Mouse (Mus musculus) left cerebral cortex, postnatal 10 days (tissue): ENCODE results near the gene Ifna4. TPM values are rescaled to one million over a fixed set of nuclear protein-coding genes. Genes with fewer than 3 reads are reported as not detected.
"Not testable (repeated sequence)": the region's sequence is repeated elsewhere in the genome, so short reads cannot be mapped to it uniquely, and the experiment has no call there.

Experiments used
- DNase-seq, 2 experiments: peaks; one replicate each; pipeline ENCODE4 v3.0.0; 2021 to 2022; ENCODE audit warnings: low spot score in 2 of 2, mixed read lengths in 1 of 2; ENCODE audit errors: extremely low spot score in 1 of 2
- intact Hi-C: fragments of 180-260 bp; cut with DNase I; formaldehyde crosslinking; loops from one replicate; pipeline ENCODE4 v1.15.1; 2025
- total RNA-seq, 2 experiments: library from RNA; stranded (reverse); gene quantifications; 2 replicates each; pipeline ENCODE4 v1.2.3; 2021

The Ifna4 gene
- not detected for total RNA-seq

DNA sequence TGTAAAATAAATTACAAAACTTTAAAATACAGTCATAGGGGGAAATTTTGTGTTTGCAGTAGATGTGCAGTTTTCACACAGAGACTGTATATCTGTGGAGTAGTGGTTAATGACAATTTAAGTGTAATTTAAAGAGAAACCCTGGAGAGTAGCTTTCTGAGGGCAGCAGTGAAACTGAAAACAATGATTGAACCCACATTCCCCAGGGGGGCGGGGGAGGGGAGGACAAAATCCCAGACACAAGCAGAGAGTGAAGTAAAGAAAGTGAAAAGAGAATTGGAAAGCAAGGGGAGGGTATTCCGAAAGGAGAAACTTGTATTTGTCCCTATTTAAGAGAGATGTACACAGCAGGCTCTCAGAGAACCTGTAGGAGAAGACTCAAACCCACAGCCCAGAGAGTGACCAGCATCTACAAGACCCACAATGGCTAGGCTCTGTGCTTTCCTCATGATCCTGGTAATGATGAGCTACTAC, at the start of gene Ifna4:
TSS of gene Ifna4 (plus strand) at position 424 of the 474 bp plus-strand sequence.
- intact Hi-C loops = no loop called here
- no peak for DNase-seq

DNA sequence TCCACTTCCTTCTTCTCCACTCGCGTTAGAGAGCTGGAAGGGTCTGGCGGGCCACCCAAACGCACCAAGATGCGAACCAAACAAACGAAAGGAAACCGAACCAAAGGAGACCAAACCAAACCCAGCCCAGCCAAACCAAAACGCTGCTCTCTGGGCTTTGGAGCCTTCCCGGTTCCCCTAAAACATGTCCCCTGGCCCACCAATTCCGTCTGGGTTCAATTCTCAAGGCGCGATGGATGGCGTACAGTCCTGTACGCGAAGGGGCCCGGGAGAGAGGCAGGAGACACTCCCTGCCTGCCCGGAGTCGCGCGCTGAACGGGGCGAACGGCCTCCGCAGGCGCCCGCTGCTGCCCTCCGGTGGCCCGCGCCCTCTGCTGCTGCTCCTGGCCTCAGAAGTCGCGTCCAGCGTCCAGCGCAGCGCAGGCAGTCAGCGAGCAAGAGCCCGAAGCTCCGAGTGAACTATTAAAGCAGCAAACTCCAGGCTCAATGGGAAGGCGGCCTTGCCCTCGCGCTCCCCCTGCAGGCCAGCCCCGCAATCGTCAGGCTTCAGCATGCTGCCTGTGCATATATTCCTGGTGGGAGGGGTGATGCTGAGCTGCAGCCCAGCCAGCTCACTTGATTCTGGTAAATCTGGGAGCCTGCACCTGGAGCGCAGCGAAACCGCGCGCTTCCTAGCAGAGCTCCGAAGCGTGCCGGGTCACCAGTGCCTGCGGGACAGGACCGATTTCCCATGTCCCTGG, 47.6 kb upstream of the Ifna4 start, which contains the start of gene Gm13275:
TSS of gene Gm13275 (plus strand) at position 552 of the 740 bp plus-strand sequence.
- intact Hi-C loops = not testable (repeated sequence)
- DNase-seq = peak; percentile 38 to 44

DNA sequence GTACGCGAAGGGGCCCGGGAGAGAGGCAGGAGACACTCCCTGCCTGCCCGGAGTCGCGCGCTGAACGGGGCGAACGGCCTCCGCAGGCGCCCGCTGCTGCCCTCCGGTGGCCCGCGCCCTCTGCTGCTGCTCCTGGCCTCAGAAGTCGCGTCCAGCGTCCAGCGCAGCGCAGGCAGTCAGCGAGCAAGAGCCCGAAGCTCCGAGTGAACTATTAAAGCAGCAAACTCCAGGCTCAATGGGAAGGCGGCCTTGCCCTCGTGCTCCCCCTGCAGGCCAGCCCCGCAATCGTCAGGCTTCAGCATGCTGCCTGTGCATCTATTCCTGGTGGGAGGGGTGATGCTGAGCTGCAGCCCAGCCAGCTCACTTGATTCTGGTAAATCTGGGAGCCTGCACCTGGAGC, 44.6 kb upstream of the Ifna4 start, which contains the start of gene Gm13279:
TSS of gene Gm13279 (plus strand) at position 301 of the 400 bp plus-strand sequence.
- DNase-seq, intact Hi-C loops: not testable (repeated sequence)

- DNase-seq, intact Hi-C loops: not testable (repeated sequence)
Measured at GRCm38 (mm10) chr4:88799365-88799764, 42.3 kb upstream of the Ifna4 start, which contains the start of gene Gm13285. TSS of gene Gm13285 (plus strand) at chr4:88799665.

GRCm38 (mm10) chr4:88802954-88803353, 38.7 kb upstream of the Ifna4 start, which contains the start of gene Gm13287:
TSS of gene Gm13287 (plus strand) at chr4:88803254.
- DNase-seq, intact Hi-C loops: not testable (repeated sequence)

DNA sequence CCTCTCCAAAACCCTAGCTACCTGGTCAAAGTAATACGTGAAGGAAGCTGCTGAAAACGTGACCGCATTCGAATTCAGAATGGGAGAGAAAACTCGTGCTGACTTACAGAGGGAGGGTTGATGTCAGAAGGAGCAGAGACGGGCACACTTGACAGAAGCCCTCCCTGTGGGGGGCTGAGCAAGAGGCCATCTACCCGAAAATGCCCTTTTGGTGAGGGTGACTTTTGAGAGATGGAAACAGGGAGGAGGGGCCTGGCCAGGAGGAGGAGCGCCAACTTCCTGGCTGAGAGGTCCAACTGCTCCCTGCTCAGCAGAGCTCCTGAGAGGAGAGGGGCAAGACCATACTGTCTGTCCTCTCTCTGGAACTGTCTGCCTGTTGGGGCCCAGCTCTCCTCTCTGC, 36.4 kb upstream of the Ifna4 start, which contains the start of gene Gm13288:
TSS of gene Gm13288 (plus strand) at position 301 of the 400 bp plus-strand sequence.
- DNase-seq, intact Hi-C loops: not testable (repeated sequence)

DNA sequence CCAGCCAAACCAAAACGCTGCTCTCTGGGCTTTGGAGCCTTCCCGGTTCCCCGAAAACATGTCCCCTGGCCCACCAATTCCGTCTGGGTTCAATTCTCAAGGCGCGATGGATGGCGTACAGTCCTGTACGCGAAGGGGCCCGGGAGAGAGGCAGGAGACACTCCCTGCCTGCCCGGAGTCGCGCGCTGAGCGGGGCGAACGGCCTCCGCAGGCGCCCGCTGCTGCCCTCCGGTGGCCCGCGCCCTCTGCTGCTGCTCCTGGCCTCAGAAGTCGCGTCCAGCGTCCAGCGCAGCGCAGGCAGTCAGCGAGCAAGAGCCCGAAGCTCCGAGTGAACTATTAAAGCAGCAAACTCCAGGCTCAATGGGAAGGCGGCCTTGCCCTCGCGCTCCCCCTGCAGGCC, 35.9 kb upstream of the Ifna4 start:
- intact Hi-C loops = not testable (repeated sequence)
- peak in 1 of 2 experiments; percentile 30 for DNase-seq

- intact Hi-C loops = no loop called here
Measured at GRCm38 (mm10) chr4:88815928-88816327, 25.7 kb upstream of the Ifna4 start, which contains the start of gene Ifna7. TSS of gene Ifna7 (plus strand) at chr4:88816228.

DNA sequence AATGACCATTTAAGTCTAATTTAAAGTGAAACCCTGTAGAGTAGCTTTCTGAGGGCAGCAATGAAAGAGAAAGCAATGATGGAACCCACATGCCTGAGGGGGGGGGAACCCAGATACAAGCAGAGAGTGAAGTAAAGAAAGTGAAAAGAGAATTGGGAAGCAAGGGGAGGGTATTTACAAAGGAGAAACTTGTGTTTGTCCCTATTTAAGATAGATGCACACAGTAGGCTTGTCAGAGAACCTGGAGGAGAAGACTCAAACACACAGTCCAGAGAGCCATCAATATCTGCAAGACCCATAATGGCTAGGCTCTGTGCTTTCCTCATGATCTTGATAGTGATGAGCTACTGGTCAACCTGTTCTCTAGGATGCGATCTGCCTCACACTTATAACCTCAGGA, 22.0 kb upstream of the Ifna4 start, which contains the start of gene Ifna11:
TSS of gene Ifna11 (plus strand) at position 301 of the 400 bp plus-strand sequence.
- no peak for DNase-seq
- intact Hi-C loops = loop anchor here (10.0 kb wide), 1 partner anchor 135 kb away; the partner anchor contains the start of gene Ifna2

More at GRCm38 (mm10) chr4:88815928-88816327, 25.7 kb upstream of the Ifna4 start, which contains the start of gene Ifna7:
- no peak for DNase-seq

DNA sequence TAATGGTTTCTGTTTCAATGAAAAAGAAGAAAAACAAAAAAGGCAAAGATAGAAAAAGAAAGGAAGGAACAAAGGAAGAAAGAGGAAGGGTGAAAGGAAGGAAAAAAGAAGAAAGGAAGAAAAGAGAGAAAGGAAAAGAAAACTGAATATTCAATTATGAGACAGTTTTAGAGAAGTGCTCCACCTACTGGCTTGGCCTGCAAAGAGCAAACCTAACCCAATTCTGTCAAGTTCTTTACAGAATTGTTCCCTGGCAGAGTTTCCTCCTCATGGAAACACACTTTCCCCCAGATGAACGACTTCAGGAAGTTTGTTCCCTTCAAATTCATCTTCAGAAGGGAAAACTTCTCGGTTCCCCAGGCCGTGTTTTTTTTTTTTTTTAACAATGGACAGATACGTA, 18.7 kb upstream of the Ifna4 start:
- intact Hi-C loops = loop anchor here (10.0 kb wide), 1 partner anchor 138 kb away; the partner anchor contains the start of gene Ifna2
- peak in 1 of 2 experiments; percentile 17 for DNase-seq

DNA sequence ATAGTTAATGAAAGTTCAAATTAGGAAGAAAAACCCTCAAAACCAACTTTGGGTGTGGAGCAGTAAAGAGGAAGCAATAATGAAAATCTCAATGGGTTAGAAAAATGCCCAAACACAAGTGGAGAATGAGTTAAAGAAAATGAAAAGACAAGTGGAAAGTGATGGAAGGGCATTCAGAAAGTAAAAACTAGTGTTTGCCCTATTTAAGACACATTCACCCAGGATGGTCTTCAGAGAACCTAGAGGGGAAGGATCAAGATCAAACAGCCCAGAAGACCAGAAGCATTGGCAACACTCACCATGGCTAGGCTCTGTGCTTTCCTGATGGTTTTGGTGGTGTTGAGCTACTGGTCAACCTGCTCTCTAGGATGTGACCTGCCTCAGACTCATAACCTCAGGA, 14.5 kb upstream of the Ifna4 start, which contains the start of gene Ifna6:
TSS of gene Ifna6 (plus strand) at position 301 of the 400 bp plus-strand sequence.
- not testable (repeated sequence) for DNase-seq
- intact Hi-C loops = loop anchor here (10.0 kb wide), 1 partner anchor 142 kb away; the partner anchor contains the start of gene Ifna2

DNA sequence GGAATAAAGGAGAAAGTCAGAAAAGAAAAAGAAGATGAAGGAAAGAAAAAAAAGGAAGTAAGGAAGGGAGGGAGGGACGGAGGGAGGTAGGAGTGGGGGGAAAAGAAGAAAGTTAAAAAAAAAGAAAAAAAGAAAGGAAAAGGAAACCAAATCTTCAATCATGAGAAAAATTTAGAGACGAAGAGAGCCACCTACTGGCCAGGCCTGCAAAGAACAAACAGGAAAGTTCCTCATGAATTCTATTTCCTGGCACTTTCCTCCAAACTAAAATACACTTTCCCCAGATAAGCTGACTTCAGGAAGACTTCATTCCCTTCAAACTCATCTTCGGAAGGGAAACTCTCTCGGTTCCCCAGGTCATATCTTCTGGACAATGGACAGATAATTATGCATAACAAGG, 11.1 kb upstream of the Ifna4 start:
- intact Hi-C loops = no loop called here
- peak; percentile 11 to 26 for DNase-seq

- DNase-seq = not testable (repeated sequence)
Measured at GRCm38 (mm10) chr4:88835225-88835624, 6.4 kb upstream of the Ifna4 start, which contains the start of gene Ifna5. TSS of gene Ifna5 (plus strand) at chr4:88835525.

GRCm38 (mm10) chr4:88838828-88839227, 2.8 kb upstream of the Ifna4 start:
- intact Hi-C loops = no loop called here
- DNase-seq = no peak

More at GRCm38 (mm10) chr4:88835225-88835624, 6.4 kb upstream of the Ifna4 start, which contains the start of gene Ifna5:
- intact Hi-C loops = not testable (repeated sequence)

DNA sequence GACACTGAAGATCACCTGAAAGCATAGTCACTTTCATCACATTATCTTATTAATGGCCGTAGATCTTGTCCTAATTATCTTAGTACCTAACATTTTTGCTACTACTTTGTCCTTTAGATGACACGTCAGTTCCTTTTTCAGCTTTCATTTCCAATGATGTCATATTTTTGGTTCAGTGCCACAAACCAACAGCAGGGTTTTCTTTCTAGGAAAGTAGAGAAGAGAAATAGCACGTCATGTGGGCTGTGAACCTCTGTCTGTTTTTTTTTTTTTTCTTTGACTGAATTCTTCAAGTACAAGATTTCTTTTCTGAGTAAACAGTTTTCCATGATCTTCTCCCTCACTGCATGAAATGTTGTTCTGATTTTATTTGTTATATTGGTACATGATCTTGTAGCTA, 1.6 kb upstream of the Ifna4 start:
- no peak for DNase-seq

DNA sequence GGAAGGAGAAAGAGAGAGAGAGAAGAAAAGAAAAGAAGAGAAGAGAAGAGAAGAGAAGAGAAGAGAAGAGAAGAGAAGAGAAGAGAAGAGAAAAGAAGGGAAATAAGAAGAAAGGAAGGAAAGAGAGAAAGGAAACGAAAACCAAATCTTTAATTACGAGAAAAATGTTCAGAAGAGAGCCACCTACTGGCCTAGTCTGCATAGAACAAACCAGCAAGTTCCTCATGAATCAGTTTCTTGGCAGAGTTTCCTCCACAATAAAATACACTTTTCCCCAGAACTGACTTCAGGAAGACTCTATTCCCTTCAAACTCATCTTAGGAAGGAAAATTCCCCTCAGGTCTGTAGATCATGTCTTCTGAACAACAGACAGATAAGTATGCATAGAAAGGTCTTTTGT, 3.7 kb downstream of the Ifna4 start:
- intact Hi-C loops = no loop called here

More for the DNA sequence above, 1.6 kb upstream of the Ifna4 start:
- intact Hi-C loops = no loop called here

GRCm38 (mm10) chr4:88849698-88850097, 8.0 kb downstream of the Ifna4 start, which contains the start of gene Ifna1:
TSS of gene Ifna1 (plus strand) at chr4:88850087.
- DNase-seq = no peak
- intact Hi-C loops = no loop called here

More for the DNA sequence above, 3.7 kb downstream of the Ifna4 start:
- no peak for DNase-seq

- intact Hi-C loops = no loop called here
- DNase-seq = no peak
Measured at GRCm38 (mm10) chr4:88851026-88851763, 9.5 kb downstream of the Ifna4 start.
